Mouse (Mus musculus): Measurements from ENCODE around the gene Gpm6b. TPM values are rescaled to one million over a fixed set of nuclear protein-coding genes. Genes with fewer than 3 reads are reported as not detected.

Gene Gpm6b
- polyA plus RNA-seq, 1 experiment: 495 TPM

DNA sequence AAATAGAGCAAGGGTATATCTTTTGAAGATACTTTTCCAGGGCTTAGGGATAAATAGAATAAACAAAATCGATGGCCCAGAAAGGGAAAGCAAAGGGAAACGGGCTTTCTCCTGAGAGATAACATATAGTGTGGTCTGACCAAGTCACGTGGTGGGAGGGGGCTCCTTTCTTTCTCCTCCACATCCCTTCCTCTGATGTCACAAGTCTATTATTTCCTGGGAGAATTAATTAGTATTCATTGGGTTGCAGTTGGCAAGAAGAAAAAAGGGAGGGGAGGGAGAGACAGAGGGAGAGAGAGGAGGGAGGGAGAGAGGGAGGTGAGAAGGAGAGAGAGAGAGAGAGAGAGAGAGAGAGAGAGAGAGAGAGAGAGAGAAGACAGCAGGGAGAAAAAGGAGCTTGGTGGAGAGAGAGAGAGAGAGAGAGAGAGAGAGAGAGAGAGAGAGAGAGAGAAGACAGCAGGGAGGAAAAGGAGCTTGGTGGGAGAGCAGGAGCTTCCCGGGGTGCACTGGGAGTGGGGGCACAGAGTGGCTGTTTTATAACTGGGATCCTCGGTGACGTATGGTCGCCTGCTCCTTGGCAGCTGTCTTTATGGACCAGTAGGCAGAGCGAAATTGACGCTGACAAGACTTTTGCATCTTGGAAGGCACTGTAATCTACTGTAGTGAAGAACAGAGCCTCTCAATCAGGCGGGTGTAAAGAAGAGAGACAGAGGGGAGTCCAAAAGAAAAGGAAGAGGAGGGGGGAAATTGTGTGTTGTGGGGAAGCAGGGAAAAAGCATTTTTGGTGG is 105.7 kb downstream of the Gpm6b start:
- H3K27me3 ChIP-seq (ENCODE audit: control insufficient read depth, insufficient read depth, low read length): no peaks in the 10 kb centered on the region
- 14% methylated on average over 10 of the region's 10 CpGs for WGBS
- peak overlapping the region; percentile 90 for H3K4me3 ChIP-seq (replicated peaks; ENCODE audit: insufficient read depth, low read depth, low read length)
- TF ChIP-seq POLR2A (IDR thresholded peaks at IDR 0.05; ENCODE audit: borderline replicate concordance, insufficient read depth, low read length): peak; percentile 36; the same call in 1 of the 2 replicates
- TF ChIP-seq CTCF (IDR thresholded peaks at IDR 0.05; ENCODE audit: borderline replicate concordance, insufficient read depth, low read depth, low read length): no peak
- H3K27ac ChIP-seq (ENCODE audit: insufficient read depth, low read length): peak overlapping the region; percentile 99
- DNase-seq: peak; percentile 67 to 73
- peaks cover 8% of the 10 kb centered on the region for H3K4me1 ChIP-seq (ENCODE audit: control insufficient read depth, insufficient read depth, low read length)

- 9% methylated on average over 6 of the region's 6 CpGs for WGBS
- Histone ChIP-seq H3K4me1 (ENCODE audit: control insufficient read depth, insufficient read depth, low read length) (no peaks in the 10 kb centered on the region; the same call in 1 of the 2 replicates), H3K4me3 (replicated peaks; ENCODE audit: insufficient read depth, low read depth, low read length) (peak overlapping the region; percentile 51), H3K27ac (ENCODE audit: insufficient read depth, low read length) (no peak overlapping the region; the same call in 1 of the 2 replicates), H3K27me3 (ENCODE audit: control insufficient read depth, insufficient read depth, low read length) (no peaks in the 10 kb centered on the region)
- TF ChIP-seq POLR2A (IDR thresholded peaks at IDR 0.05; ENCODE audit: borderline replicate concordance, insufficient read depth, low read length) (no peak), CTCF (IDR thresholded peaks at IDR 0.05; ENCODE audit: borderline replicate concordance, insufficient read depth, low read depth, low read length) (no peak)
- DNase-seq: no peak
Measured at GRCm38 (mm10) chrX:166348086-166348485, 109.4 kb downstream of the Gpm6b start.

GRCm38 (mm10) chrX:166348634-166349033 is 109.9 kb downstream of the Gpm6b start:
- H3K4me3 ChIP-seq (replicated peaks; ENCODE audit: insufficient read depth, low read depth, low read length): peak overlapping the region; percentile 51
- TF ChIP-seq CTCF (IDR thresholded peaks at IDR 0.05; ENCODE audit: borderline replicate concordance, insufficient read depth, low read depth, low read length) (no peak), POLR2A (IDR thresholded peaks at IDR 0.05; ENCODE audit: borderline replicate concordance, insufficient read depth, low read length) (no peak)
- no peak for DNase-seq
- peak overlapping the region; percentile 56; the same call in 1 of the 2 replicates for H3K27ac ChIP-seq (ENCODE audit: insufficient read depth, low read length)
- H3K4me1 ChIP-seq (ENCODE audit: control insufficient read depth, insufficient read depth, low read length): no peaks in the 10 kb centered on the region; the same call in 1 of the 2 replicates
- 12% methylated on average over 4 of the region's 4 CpGs for WGBS
- no peaks in the 10 kb centered on the region for H3K27me3 ChIP-seq (ENCODE audit: control insufficient read depth, insufficient read depth, low read length)

DNA sequence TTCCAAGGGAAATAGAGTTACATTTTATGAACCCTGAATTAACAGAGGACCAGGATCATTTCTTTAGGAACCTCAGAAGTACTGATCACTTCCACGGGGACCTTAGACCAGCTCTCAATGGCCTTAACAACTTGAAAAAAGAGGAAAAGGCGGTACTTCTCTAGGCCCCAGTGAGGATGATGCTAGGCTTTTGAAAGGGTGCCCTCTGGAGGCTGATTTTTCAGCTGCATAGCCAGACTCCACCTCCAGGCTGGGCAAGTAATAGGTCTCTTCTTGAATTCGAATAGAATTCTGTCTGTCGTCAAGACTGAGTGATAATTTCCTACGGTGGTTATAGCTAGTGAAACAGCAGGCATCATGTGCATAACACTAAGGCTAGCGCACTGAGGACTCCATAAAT is 113.1 kb downstream of the Gpm6b start:
- Histone ChIP-seq H3K4me1 (ENCODE audit: control insufficient read depth, insufficient read depth, low read length) (peaks cover 10% of the 10 kb centered on the region), H3K27me3 (ENCODE audit: control insufficient read depth, insufficient read depth, low read length) (no peaks in the 10 kb centered on the region), H3K27ac (ENCODE audit: insufficient read depth, low read length) (no peak overlapping the region), H3K4me3 (replicated peaks; ENCODE audit: insufficient read depth, low read depth, low read length) (no peak overlapping the region)
- DNase-seq: peak; percentile 61 to 62
- WGBS: 12% methylated on average over 6 of the region's 6 CpGs
- peak; percentile 52; the same call in 1 of the 2 replicates for TF ChIP-seq CTCF (IDR thresholded peaks at IDR 0.05; ENCODE audit: borderline replicate concordance, insufficient read depth, low read depth, low read length)
- no peak for TF ChIP-seq POLR2A (IDR thresholded peaks at IDR 0.05; ENCODE audit: borderline replicate concordance, insufficient read depth, low read length)

DNA sequence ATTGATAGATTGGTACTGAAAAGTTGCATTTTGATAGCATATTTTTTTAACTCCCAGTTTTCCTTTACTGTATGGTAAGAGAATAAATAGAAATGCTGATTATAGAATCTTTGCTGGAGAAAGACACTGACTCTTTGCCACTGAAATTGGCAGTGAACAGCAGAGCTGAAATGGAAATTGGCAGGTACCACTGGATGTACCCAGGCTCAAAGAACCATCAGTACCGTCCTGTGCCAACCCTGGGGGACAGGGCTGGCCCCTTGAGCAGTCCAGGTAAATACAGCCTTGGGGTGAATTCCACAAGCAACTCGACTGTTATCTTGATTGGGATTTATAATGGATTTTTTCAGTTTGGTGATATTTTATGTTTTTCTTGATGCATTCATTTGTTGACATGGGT is 114.7 kb downstream of the Gpm6b start:
- Histone ChIP-seq H3K27me3 (ENCODE audit: control insufficient read depth, insufficient read depth, low read length) (no peaks in the 10 kb centered on the region), H3K27ac (ENCODE audit: insufficient read depth, low read length) (no peak overlapping the region), H3K4me3 (replicated peaks; ENCODE audit: insufficient read depth, low read depth, low read length) (no peak overlapping the region), H3K4me1 (ENCODE audit: control insufficient read depth, insufficient read depth, low read length) (peaks cover 14% of the 10 kb centered on the region)
- WGBS: 22% methylated on average over 2 of the region's 2 CpGs
- no peak for TF ChIP-seq POLR2A (IDR thresholded peaks at IDR 0.05; ENCODE audit: borderline replicate concordance, insufficient read depth, low read length)
- DNase-seq: peak in 1 of 2 experiments; percentile 72

GRCm38 (mm10) chrX:166354913-166355312 is 116.2 kb downstream of the Gpm6b start:
- DNase-seq: no peak
- H3K4me3 ChIP-seq (replicated peaks; ENCODE audit: insufficient read depth, low read depth, low read length): no peak overlapping the region
- H3K27me3 ChIP-seq (ENCODE audit: control insufficient read depth, insufficient read depth, low read length): no peaks in the 10 kb centered on the region
- peaks cover 14% of the 10 kb centered on the region for H3K4me1 ChIP-seq (ENCODE audit: control insufficient read depth, insufficient read depth, low read length)
- no peak overlapping the region for H3K27ac ChIP-seq (ENCODE audit: insufficient read depth, low read length)
- WGBS: 55% methylated on average over 1 of the region's 1 CpGs
- TF ChIP-seq CTCF (IDR thresholded peaks at IDR 0.05; ENCODE audit: borderline replicate concordance, insufficient read depth, low read depth, low read length) (no peak), POLR2A (IDR thresholded peaks at IDR 0.05; ENCODE audit: borderline replicate concordance, insufficient read depth, low read length) (no peak)

- Histone ChIP-seq H3K4me3 (replicated peaks; ENCODE audit: insufficient read depth, low read depth, low read length) (no peak overlapping the region), H3K27ac (ENCODE audit: insufficient read depth, low read length) (no peak overlapping the region), H3K4me1 (ENCODE audit: control insufficient read depth, insufficient read depth, low read length) (peaks cover 14% of the 10 kb centered on the region), H3K27me3 (ENCODE audit: control insufficient read depth, insufficient read depth, low read length) (no peaks in the 10 kb centered on the region)
- no peak for TF ChIP-seq CTCF (IDR thresholded peaks at IDR 0.05; ENCODE audit: borderline replicate concordance, insufficient read depth, low read depth, low read length)
- no peak for TF ChIP-seq POLR2A (IDR thresholded peaks at IDR 0.05; ENCODE audit: borderline replicate concordance, insufficient read depth, low read length)
- DNase-seq: no peak
- 92% methylated on average over 3 of the region's 3 CpGs for WGBS
Measured at GRCm38 (mm10) chrX:166356276-166356675, 117.6 kb downstream of the Gpm6b start.

- Histone ChIP-seq H3K4me1 (ENCODE audit: control insufficient read depth, insufficient read depth, low read length) (peaks cover 14% of the 10 kb centered on the region), H3K27me3 (ENCODE audit: control insufficient read depth, insufficient read depth, low read length) (no peaks in the 10 kb centered on the region), H3K4me3 (replicated peaks; ENCODE audit: insufficient read depth, low read depth, low read length) (no peak overlapping the region), H3K27ac (ENCODE audit: insufficient read depth, low read length) (no peak overlapping the region)
- WGBS: 15% methylated on average over 2 of the region's 2 CpGs
- DNase-seq: peak in 1 of 2 experiments; percentile 63
- TF ChIP-seq POLR2A (IDR thresholded peaks at IDR 0.05; ENCODE audit: borderline replicate concordance, insufficient read depth, low read length) (no peak), CTCF (IDR thresholded peaks at IDR 0.05; ENCODE audit: borderline replicate concordance, insufficient read depth, low read depth, low read length) (no peak)
Measured at GRCm38 (mm10) chrX:166358955-166359354, 120.2 kb downstream of the Gpm6b start.
